Mouse (Mus musculus) neutrophil, adult 83 days (primary cell): ENCODE measurements around the gene Gm29776. TPM values are rescaled to one million over a fixed set of nuclear protein-coding genes. Genes with fewer than 3 reads are reported as not detected.

Experiments used
- total RNA-seq, 2 experiments: library from RNA; stranded (reverse); gene quantifications; one replicate each; pipeline ENCODE4 v1.2.4; 2023

Gene Gm29776
- under 1 TPM; 0.40 to 0.70 TPM for total RNA-seq

DNA sequence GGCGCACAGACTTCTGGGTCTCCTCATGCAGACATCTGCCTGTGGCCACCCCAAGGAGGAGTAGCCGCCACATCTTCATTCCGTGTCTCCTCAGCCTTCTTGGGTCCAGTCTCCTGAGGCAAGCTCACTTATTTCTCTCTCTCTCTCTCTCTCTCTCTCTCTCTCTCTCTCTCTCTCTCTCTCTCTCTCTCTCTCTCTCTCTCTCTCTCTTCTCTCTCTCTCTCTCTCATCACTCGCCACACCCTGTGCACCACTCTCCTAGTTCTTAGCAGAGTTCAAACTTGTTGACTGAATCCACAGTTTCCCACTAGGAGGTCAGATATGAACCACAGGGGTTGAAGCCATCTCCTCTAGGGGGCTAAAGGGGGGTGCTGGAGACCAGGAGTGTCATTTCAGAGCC lies at the start of gene Gm29776:
Gene Gm29776, minus strand, starts transcription at position 101 of the 400 bp plus-strand sequence.

DNA sequence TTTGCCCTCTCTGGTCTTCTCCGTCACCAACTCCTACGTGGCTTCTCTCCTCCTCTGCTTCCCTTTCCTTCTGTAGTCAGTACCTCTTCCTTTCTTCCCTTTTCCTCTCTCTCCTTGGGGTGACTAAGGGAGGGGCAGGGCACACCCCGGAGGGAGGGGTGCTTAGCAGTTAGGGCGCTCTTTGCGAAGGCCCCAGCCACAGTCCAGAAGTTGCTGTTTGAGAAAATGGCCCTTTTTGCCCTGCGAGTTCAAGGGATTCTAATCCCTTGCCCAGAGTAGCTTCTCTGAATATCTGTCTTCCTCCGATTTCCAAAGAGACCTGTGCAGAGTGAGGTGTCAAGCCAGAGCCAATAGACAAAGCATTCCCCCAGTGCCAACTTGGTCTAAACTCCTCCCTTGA lies 13.4 kb upstream of the Gm29776 start, which contains the start of gene Cebpe:
Gene Cebpe, minus strand, starts transcription at position 101 of the 400 bp plus-strand sequence.

DNA sequence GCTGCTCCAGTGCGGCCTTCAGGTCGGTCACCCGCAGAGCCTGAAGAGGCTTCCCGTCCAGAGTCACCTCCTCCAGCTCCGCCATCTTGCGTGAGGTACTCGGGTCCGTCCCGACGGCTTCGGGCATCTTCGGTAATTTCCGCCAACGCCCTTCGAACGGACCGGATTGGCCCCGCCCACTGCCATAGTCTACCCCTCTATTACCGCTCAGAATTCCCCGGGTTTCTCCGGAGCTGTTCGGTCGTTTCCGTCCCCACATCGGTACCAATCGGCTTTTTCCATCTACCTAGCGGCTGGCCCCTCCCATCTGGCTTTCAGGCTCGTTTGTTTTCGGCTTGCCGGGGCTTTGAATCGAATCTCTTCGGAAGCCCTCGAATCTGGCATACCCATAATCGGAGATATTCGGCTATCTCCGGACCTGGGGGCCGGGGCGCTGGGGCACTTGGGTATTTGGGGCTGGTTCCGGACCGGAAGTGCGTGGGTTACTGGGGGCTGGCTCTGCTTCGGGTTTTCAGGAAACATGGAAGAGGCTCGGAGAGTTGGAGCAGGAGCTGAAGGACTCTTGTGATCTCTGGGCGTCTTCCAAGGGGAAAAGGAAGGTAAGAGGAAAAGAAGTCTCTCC lies 12.0 kb downstream of the Gm29776 start, which contains the start of gene Acin1:
Gene Acin1, minus strand, starts transcription at position 410 of the 622 bp plus-strand sequence.

DNA sequence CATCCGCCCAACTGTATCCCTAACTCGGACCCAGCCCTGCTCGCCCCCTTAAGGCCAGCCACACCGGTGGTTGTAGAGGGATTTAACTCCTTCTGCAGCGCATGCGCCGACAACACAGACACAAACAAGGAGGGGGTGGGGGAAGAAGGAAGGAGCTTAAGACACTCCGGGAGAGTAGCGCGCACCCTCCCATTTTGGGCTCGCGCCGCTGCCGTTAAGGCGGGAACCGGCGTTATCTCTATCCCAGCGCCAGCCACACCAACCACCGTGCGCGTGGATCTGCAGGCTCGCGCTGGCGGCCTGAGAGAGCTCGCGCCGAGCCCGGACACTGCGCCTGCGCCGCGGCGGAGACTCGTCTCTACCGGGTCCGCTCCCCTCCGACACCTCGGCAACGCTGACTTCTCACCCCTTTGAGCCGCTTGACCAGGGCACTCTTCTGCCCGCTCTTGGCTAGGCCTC lies 12.5 kb downstream of the Gm29776 start, which contains the start of gene 1700123O20Rik:
Gene 1700123O20Rik, plus strand, starts transcription at position 154 of the 459 bp plus-strand sequence.

Other genes starting within 250 kb of the Gm29776 start
- gene Lrp10, start 234.7 kb downstream of the Gm29776 start, total RNA-seq: 10 to 100 TPM; 82.6 to 82.9 TPM
- under 1 TPM in 1 of 2 experiments, not detected in 1; 0.18 TPM for gene Rem2, start 222.7 kb downstream of the Gm29776 start, total RNA-seq
- gene Prmt5, start 181.3 kb downstream of the Gm29776 start, total RNA-seq: 10 to 100 TPM; 12.8 to 13.9 TPM
- 10 to 100 TPM; 26.8 to 31.2 TPM for gene Haus4, start 144.2 kb downstream of the Gm29776 start, total RNA-seq
- gene Ajuba, start 121.3 kb downstream of the Gm29776 start, total RNA-seq: under 1 TPM; 0.20 to 0.22 TPM
- gene 4931414P19Rik, start 92.8 kb downstream of the Gm29776 start, total RNA-seq: 1 to 10 TPM; 3.4 to 6.2 TPM
- gene Psmb5, start 80.8 kb downstream of the Gm29776 start, total RNA-seq: 10 to 100 TPM; 56.3 to 74.9 TPM
- gene Psmb11, start 77.4 kb downstream of the Gm29776 start, total RNA-seq: under 1 TPM in 1 of 2 experiments, not detected in 1; 0.07 TPM
- not detected for gene Gm17606, start 57.9 kb downstream of the Gm29776 start, total RNA-seq
- gene Cdh24, start 57.5 kb downstream of the Gm29776 start, total RNA-seq: 1 to 10 TPM; 1.9 to 3.7 TPM
- gene 1700123O20Rik, start 12.6 kb downstream of the Gm29776 start, total RNA-seq: 10 to 100 TPM; 29.0 to 31.1 TPM
- 100 to 1,000 TPM; 245 to 254 TPM for gene Acin1, start 11.9 kb downstream of the Gm29776 start, total RNA-seq
- gene Cebpe, start 13.3 kb upstream of the Gm29776 start, total RNA-seq: 100 to 1,000 TPM; 181 to 183 TPM
- gene Slc7a8, start 83.1 kb upstream of the Gm29776 start, total RNA-seq: 1 to 10 TPM; 5.0 to 5.1 TPM
- gene Rnf212b, start 115.3 kb upstream of the Gm29776 start, total RNA-seq: not detected
- 10 to 100 TPM in 1 of 2 experiments, 1 to 10 TPM in 1; 8.7 to 10.9 TPM for gene Homez, start 172.1 kb upstream of the Gm29776 start, total RNA-seq
- 1 to 10 TPM; 1.7 to 2.5 TPM for gene Ppp1r3e, start 178.7 kb upstream of the Gm29776 start, total RNA-seq
- 1 to 10 TPM; 6.6 to 8.1 TPM for gene Bcl2l2, start 184.5 kb upstream of the Gm29776 start, total RNA-seq
- gene Gm20521, start 184.6 kb upstream of the Gm29776 start, total RNA-seq: 1 to 10 TPM in 1 of 2 experiments, under 1 TPM in 1; 0.85 to 1.5 TPM
- gene Pabpn1, start 193.7 kb upstream of the Gm29776 start, total RNA-seq: 100 to 1,000 TPM; 136 to 145 TPM
- gene Slc22a17, start 214.3 kb upstream of the Gm29776 start, total RNA-seq: under 1 TPM; 0.55 to 0.57 TPM
- under 1 TPM in 1 of 2 experiments, not detected in 1; 0.33 TPM for gene Efs, start 227.3 kb upstream of the Gm29776 start, total RNA-seq
- not detected for gene Il25, start 233.9 kb upstream of the Gm29776 start, total RNA-seq
- not detected for gene Cmtm5, start 237.4 kb upstream of the Gm29776 start, total RNA-seq